Mouse (Mus musculus) liver, embryonic 14.5 days (tissue): ENCODE results near the gene Rerg. TPM values are rescaled to one million over a fixed set of nuclear protein-coding genes. Genes with fewer than 3 reads are reported as not detected.

Experiments used
- ATAC-seq: fragments of 200-750 bp; cut with Nextera tagmentation; 2 replicates; pipeline ENCODE4 v1.8.0; 2017; ENCODE audit warnings: moderate number of reproducible peaks, mild to moderate bottlenecking, moderate library complexity; ENCODE audit not compliant: insufficient read depth
- DNase-seq, 3 experiments: peaks; one replicate each; pipeline ENCODE4 v3.0.0-alpha.2; 2012 to 2013; ENCODE audit warnings: low read depth in 3 of 3, low spot score in 3 of 3
- H3K27ac ChIP-seq: fragments of 300-500 bp; sonication (generic); 2 replicates; pipeline ENCODE4 v1.5.1; 2014; ENCODE audit warnings: moderate library complexity, mild to moderate bottlenecking, control low read depth, inconsistent platforms
- H3K27me3 ChIP-seq: fragments of 300-500 bp; sonication (generic); 2 replicates; pipeline ENCODE4 v1.6.1; 2014; ENCODE audit warnings: mild to moderate bottlenecking, low read length, moderate library complexity; ENCODE audit not compliant: control insufficient read depth, insufficient read depth
- H3K36me3 ChIP-seq: fragments of 300-500 bp; sonication (generic); replicated peaks from 2 replicates; pipeline ENCODE4 v1.6.1; 2014; ENCODE audit warnings: low read depth; ENCODE audit not compliant: control insufficient read depth, insufficient read depth
- H3K4me1 ChIP-seq, 2 experiments: fragments of 200-500 bp in 1 of 2; fragments of 300-500 bp in 1 of 2; sonication (generic) in 1 of 2; replicated peaks; 2 replicates each; pipeline ENCODE4 v1.6.1; 2012 to 2014; ENCODE audit warnings: antibody characterized with exemption in 1 of 2, inconsistent platforms in 1 of 2, low read length in 1 of 2; ENCODE audit not compliant: control insufficient read depth in 2 of 2, insufficient read depth in 2 of 2
- H3K4me2 ChIP-seq: fragments of 300-500 bp; sonication (generic); 2 replicates; pipeline ENCODE4 v1.6.1; 2014; ENCODE audit warnings: low read depth, mild to moderate bottlenecking, control low read depth, moderate library complexity
- H3K4me3 ChIP-seq, 2 experiments: fragments of 200-500 bp in 1 of 2; fragments of 300-500 bp in 1 of 2; sonication (generic) in 1 of 2; 2 replicates each; pipeline ENCODE4 v1.5.1; 2012 to 2014; ENCODE audit warnings: low read depth in 2 of 2, low read length in 2 of 2, mild to moderate bottlenecking in 2 of 2, control low read depth in 1 of 2, inconsistent platforms in 1 of 2, moderate library complexity in 1 of 2; ENCODE audit not compliant: insufficient read depth in 1 of 2
- H3K9ac ChIP-seq: fragments of 300-500 bp; sonication (generic); replicated peaks from 2 replicates; pipeline ENCODE4 v1.6.1; 2014; ENCODE audit warnings: mild to moderate bottlenecking, control low read depth, moderate library complexity
- H3K9me3 ChIP-seq: fragments of 300-500 bp; sonication (generic); 2 replicates; pipeline ENCODE4 v1.6.1; 2016; ENCODE audit warnings: low read length, mixed read lengths; ENCODE audit not compliant: control insufficient read depth
- CTCF ChIP-seq: IDR thresholded peaks from 2 replicates; pipeline ENCODE4 v1.5.1; 2016; ENCODE audit warnings: antibody characterized with exemption, low read depth, control low read depth
- EP300 ChIP-seq: IDR thresholded peaks from 2 replicates; pipeline ENCODE4 v1.6.1; 2016; ENCODE audit warnings: antibody characterized with exemption, low read depth
- WGBS: fragments of 180-500 bp; shearing (Covaris S2); extraction: QIAGEN DNeasy Blood & Tissue Kit; methylation state at CpG from one replicate; pipeline ENCODE4 v1.1.7; 2014; ENCODE audit not compliant: insufficient replicate concordance; 5-methylcytosine and 5-hydroxymethylcytosine counted together
- polyA plus RNA-seq, 2 experiments: library from polyadenylated mRNA; depleted of rRNA in 1 of 2; stranded (reverse) in 1 of 2; unstranded in 1 of 2; fragments of >200 nt; fragmentation: Nextera tagmentation in 1 of 2; extraction: Ambion mirVana in 1 of 2; gene quantifications; 2 replicates each; pipeline versions ENCODE4 v1.2.1 to v1.2.3; 2012 to 2014

Gene Rerg
- polyA plus RNA-seq, 2 experiments, result 1.2 to 1.9 TPM

DNA sequence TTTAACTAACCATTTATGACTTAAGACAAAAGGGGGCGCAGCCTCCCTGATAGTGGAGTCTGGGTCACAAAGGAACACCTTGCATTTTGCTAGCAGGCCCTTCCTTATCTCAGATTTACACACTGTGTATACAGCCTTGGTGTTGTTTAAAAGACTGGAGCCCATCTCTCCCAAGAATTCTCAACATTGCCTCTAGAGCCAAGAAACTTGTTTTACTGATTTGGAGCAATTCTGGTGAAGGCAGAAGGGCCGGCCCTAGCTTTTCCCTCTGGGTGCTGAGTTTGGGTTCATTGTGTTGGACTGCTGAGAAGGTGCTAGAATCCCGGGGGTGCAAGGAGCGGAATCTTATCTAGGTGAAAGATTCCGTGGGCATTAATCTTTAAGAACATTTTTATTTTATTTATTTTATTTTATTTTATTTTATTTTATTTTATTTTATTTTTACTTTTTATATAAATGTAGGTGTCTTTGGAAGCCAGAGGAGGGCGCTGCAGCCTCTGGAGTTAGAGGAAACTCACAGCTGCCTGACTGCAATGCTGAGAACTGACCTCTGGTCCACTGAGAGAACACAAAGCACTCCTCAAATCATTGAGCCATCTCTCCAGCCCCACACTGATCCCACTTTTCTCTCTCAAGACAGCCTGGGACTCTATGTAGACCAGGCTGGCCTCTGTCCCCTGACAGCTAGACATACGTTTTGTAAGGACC lies 26.3 kb downstream of the Rerg start:
- no peak overlapping the region for H3K4me3 ChIP-seq
- H3K9me3 ChIP-seq, result no peaks in the 10 kb centered on the region
- no peak for ATAC-seq
- H3K4me2 ChIP-seq, result no peak overlapping the region
- no peak overlapping the region for H3K9ac ChIP-seq
- WGBS, result 39% methylated on average over 7 of the region's 7 CpGs
- no peaks in the 10 kb centered on the region for H3K36me3 ChIP-seq
- no peaks in the 10 kb centered on the region for H3K27me3 ChIP-seq
- TF ChIP-seq EP300, result no peak
- H3K4me1 ChIP-seq, result peaks cover 0 to 6% of the 10 kb centered on the region in 2 experiments; a peak in 2 of 4 replicates
- no peak for DNase-seq
- no peak overlapping the region for H3K27ac ChIP-seq

DNA sequence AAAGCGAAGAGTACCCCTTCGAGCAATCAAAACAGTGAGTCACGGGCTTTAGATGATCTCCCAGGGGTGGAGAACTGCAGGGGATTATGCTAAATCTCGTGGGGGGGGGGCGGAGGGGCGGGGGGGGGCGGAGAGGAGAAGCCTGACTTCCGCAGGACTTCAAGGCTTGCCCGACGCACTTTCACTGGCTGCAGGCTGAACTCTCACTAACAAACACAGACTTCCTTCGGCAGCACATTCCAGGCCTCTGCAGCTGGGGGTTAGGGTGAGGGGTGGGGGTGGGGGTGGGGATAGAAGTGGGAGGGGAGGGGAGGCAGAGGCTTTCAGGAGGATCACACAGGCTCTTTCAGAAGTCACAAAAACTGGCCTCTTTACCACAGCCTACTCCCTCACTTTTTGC lies 27.5 kb downstream of the Rerg start:
- 1% methylated on average over 9 of the region's 11 CpGs for WGBS
- H3K27ac ChIP-seq, result no peak overlapping the region
- no peak for ATAC-seq

DNA sequence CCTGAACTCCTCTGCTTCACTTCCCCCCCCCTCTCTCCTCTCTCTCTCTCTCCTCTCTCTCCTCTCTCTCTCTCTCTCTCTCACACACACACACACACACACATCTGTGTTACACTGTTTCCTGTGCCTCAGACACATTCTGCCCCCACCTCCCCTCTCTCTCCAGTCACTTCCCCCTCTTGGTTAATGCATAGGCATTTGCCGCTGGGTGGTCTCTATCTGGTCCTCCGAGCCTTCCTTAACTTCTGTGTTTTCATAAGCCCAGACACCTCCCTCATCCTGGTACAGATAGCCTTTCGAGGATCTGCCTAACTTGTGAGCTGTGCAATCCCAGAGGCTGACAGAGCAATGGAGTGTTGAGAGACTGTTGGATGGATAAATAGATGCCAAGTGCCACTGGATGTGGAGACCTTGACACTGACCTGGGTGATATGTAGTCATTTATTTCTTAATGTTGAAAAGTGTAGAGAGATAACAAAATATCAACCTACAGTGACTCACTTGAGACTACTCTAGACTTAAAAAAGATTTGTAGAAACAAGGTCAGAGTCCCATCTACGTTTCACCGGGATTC lies 29.0 kb downstream of the Rerg start:
- ATAC-seq, result no peak
- no peak overlapping the region for H3K9ac ChIP-seq
- no peak overlapping the region for H3K4me2 ChIP-seq
- no peak for DNase-seq
- no peak overlapping the region for H3K27ac ChIP-seq
- H3K27me3 ChIP-seq, result no peaks in the 10 kb centered on the region
- no peak overlapping the region for H3K4me3 ChIP-seq
- no peaks in the 10 kb centered on the region for H3K36me3 ChIP-seq
- TF ChIP-seq CTCF (no peak), EP300 (no peak)
- no peaks in the 10 kb centered on the region for H3K9me3 ChIP-seq
- 34% methylated on average over 5 of the region's 5 CpGs for WGBS
- peaks cover 0 to 6% of the 10 kb centered on the region in 2 experiments; a peak in 2 of 4 replicates for H3K4me1 ChIP-seq

More for the DNA sequence above, 27.5 kb downstream of the Rerg start:
- H3K36me3 ChIP-seq, result no peaks in the 10 kb centered on the region
- H3K4me3 ChIP-seq, result no peak overlapping the region
- H3K9ac ChIP-seq, result no peak overlapping the region
- H3K9me3 ChIP-seq, result no peaks in the 10 kb centered on the region
- DNase-seq, result no peak
- peaks cover 0 to 6% of the 10 kb centered on the region in 2 experiments; a peak in 2 of 4 replicates for H3K4me1 ChIP-seq
- peak overlapping the region; percentile 13 for H3K4me2 ChIP-seq
- H3K27me3 ChIP-seq, result no peaks in the 10 kb centered on the region
- TF ChIP-seq CTCF (no peak), EP300 (no peak)

DNA sequence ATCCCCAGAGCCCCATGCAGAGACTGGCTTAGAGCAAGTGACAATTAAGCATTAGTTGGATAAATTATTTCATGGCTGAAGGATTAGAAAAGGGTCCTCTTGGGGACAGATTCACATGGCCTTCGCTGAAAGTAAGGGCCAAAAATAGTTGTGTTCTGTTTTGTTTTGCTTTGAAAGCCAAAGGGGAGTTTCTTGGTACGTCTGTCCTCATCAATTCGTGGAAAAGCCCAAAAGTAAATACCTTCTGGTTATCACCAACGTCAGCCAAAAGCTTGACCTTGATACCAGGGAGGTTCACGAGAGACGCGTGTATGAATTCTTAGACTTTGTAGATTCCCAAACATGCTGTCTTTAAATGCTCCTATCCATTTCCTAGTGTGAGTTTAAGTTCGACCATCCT lies 31.5 kb downstream of the Rerg start:
- Histone ChIP-seq H3K4me1 (peaks cover 0 to 5% of the 10 kb centered on the region in 2 experiments; a peak in 2 of 4 replicates), H3K27me3 (no peaks in the 10 kb centered on the region), H3K27ac (no peak overlapping the region), H3K9ac (no peak overlapping the region), H3K4me3 (no peak overlapping the region), H3K9me3 (no peaks in the 10 kb centered on the region), H3K36me3 (no peaks in the 10 kb centered on the region), H3K4me2 (no peak overlapping the region)
- TF ChIP-seq EP300 (no peak), CTCF (no peak)
- no peak for DNase-seq
- 52% methylated on average over 8 of the region's 8 CpGs for WGBS
- no peak for ATAC-seq

DNA sequence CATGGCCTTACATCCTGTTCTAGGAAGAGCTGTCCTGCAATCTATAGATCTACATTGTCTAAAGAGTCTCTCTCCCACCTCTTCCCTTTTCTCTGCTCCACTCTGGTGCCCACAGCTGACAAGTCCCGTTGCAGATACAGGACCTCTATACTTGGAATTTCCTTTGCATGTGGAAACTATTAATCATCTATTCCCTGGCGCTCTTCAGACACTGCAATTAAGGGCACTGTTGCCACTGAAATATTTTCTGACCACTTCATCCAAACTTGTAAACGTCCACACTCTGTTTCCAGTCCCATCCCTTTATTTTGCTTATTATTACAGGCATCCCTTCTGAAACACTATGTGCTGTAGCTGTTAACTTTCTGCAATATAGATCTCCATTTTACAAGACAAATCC lies 31.9 kb downstream of the Rerg start:
- Histone ChIP-seq H3K4me1 (peaks cover 0 to 3% of the 10 kb centered on the region in 2 experiments; a peak in 2 of 4 replicates), H3K9me3 (no peaks in the 10 kb centered on the region), H3K4me2 (no peak overlapping the region), H3K4me3 (no peak overlapping the region), H3K36me3 (no peaks in the 10 kb centered on the region), H3K27ac (no peak overlapping the region), H3K27me3 (no peaks in the 10 kb centered on the region), H3K9ac (no peak overlapping the region)
- 40% methylated on average over 3 of the region's 3 CpGs for WGBS
- TF ChIP-seq CTCF, result no peak
- TF ChIP-seq EP300, result no peak
- ATAC-seq, result no peak
- DNase-seq, result no peak
